ENCODE assay signal across 24 mouse cellular contexts in the genomic region with DNA sequence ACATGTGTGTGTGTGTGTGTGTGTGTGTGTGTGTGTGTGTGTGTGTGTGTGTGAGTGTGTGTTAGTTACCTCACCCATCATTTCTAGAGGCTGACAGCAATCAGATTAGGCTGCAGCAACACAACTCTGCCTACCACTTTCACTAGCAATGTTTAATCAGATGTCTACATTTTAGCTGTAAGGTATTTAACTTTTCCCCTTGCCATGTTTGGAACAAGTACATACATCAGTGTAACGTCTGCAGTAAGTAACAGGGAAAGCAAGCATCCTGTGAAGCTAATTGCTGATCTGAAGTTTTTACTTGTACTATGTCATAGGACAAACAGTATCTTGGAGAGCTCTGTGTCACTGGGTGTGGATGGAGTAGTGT.
"Had no signal": no experiment of that assay in that cellular context is flagged by ENCODE, and none has a peak within 500 bp of the region (broad histone marks: within the 10 kb centered on the region; RNA-seq: fewer than 3 reads in every experiment).

No protein-coding gene starts in this region.

- H3K4me1 ChIP-seq: limb, embryonic 10.5 days; limb, embryonic 13.5 days; lung, embryonic 15.5 days; midbrain, embryonic 10.5 days; neural tube, embryonic 12.5 days; neural tube, embryonic 15.5 days had no signal

- H3K4me2 ChIP-seq: limb, embryonic 13.5 days; liver, embryonic 15.5 days; lung, embryonic 15.5 days; neural tube, embryonic 12.5 days; neural tube, embryonic 15.5 days had no signal

- H3K27ac ChIP-seq: left cerebral cortex, adult 2 months; limb, embryonic 10.5 days; limb, embryonic 13.5 days; liver, embryonic 12.5 days; liver, embryonic 15.5 days; lung, embryonic 15.5 days; midbrain, embryonic 10.5 days; neural tube, embryonic 12.5 days; neural tube, embryonic 15.5 days had no signal

- H3K9ac ChIP-seq: limb, embryonic 13.5 days; liver, embryonic 12.5 days; liver, embryonic 15.5 days; lung, embryonic 15.5 days; neural tube, embryonic 12.5 days; neural tube, embryonic 15.5 days had no signal

- DNase-seq: kidney, adult 18-20 months; kidney, adult 9 months; kidney, postnatal 14 days; kidney, postnatal 4 days; layer of hippocampus, postnatal 36 days; liver; lung, postnatal 10 days; lung, postnatal 36 days; midbrain, embryonic 14.5 days; right cerebral cortex, adult 18-20 months; right cerebral cortex, postnatal 14 days; right cerebral cortex, postnatal 4 days; thymus, postnatal 36 days had no signal

- H3K27me3 ChIP-seq: limb, embryonic 13.5 days; liver, embryonic 12.5 days; liver, embryonic 15.5 days; lung, embryonic 15.5 days; megakaryocyte, embryonic 14.5 days; neural tube, embryonic 12.5 days; neural tube, embryonic 15.5 days had no signal

- H3K4me3 ChIP-seq: left cerebral cortex, adult 2 months; limb, embryonic 10.5 days; limb, embryonic 13.5 days; liver, embryonic 12.5 days; liver, embryonic 15.5 days; lung, embryonic 15.5 days; megakaryocyte, embryonic 14.5 days; midbrain, embryonic 10.5 days; neural tube, embryonic 12.5 days; neural tube, embryonic 15.5 days had no signal

- ATAC-seq: intestine, embryonic 16.5 days; liver, embryonic 12.5 days had no signal

- H3K36me3 ChIP-seq: limb, embryonic 10.5 days; limb, embryonic 13.5 days; liver, embryonic 12.5 days; liver, embryonic 15.5 days; lung, embryonic 15.5 days; midbrain, embryonic 10.5 days; neural tube, embryonic 12.5 days; neural tube, embryonic 15.5 days had no signal

- H3K9me3 ChIP-seq: limb, embryonic 10.5 days; limb, embryonic 13.5 days; liver, embryonic 12.5 days; liver, embryonic 15.5 days; lung, embryonic 15.5 days; megakaryocyte, embryonic 14.5 days; midbrain, embryonic 10.5 days; neural tube, embryonic 12.5 days; neural tube, embryonic 15.5 days had no signal
